14 mouse cellular contexts compared by ENCODE assay signal in the genomic region with DNA sequence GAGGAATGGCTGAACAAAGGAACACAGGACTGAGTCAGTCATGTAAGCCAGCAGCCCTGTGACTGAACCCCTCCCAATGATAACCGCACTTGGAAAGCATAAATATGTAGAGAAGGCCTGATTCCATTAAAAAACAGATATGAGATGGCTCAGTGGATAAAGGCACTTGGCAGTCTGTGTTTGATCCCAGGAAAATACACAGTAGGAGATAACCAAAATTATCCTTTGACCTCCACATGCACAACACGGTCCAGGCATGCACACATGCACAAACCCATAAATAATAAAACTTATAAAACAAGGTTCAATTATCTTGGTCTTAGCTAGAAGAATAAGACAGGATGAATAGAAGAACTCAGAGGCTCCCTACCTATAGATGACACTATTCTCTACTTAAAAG.
"Had no signal": no experiment of that assay in that cellular context is flagged by ENCODE, and none has a peak within 500 bp of the region (broad histone marks: within the 10 kb centered on the region; RNA-seq: fewer than 3 reads in every experiment).

No protein-coding gene starts in this region.

- H3K9ac ChIP-seq: hindbrain, embryonic 14.5 days; intestine, embryonic 15.5 days; limb, embryonic 13.5 days; liver, embryonic 15.5 days; lung, embryonic 15.5 days; midbrain, embryonic 12.5 days had no signal

- H3K27me3 ChIP-seq: intestine, embryonic 15.5 days; limb, embryonic 13.5 days; liver, embryonic 15.5 days; lung, embryonic 15.5 days; megakaryocyte, embryonic 14.5 days; midbrain, embryonic 12.5 days had no signal

- H3K27ac ChIP-seq: hindbrain, embryonic 14.5 days; intestine, embryonic 15.5 days; limb, embryonic 13.5 days; midbrain, embryonic 12.5 days had no signal

- H3K9me3 ChIP-seq: intestine, embryonic 15.5 days; limb, embryonic 13.5 days; liver, embryonic 15.5 days; lung, embryonic 15.5 days; megakaryocyte, embryonic 14.5 days; midbrain, embryonic 12.5 days had no signal

- H3K4me2 ChIP-seq: hindbrain, embryonic 14.5 days; intestine, embryonic 15.5 days; limb, embryonic 13.5 days; liver, embryonic 15.5 days; lung, embryonic 15.5 days; midbrain, embryonic 12.5 days had no signal

- ATAC-seq: intestine, embryonic 15.5 days had no signal

- DNase-seq: kidney, adult 8-10 months; kidney, postnatal 25 days; layer of hippocampus, adult 9-11 months; lung, postnatal 4 days; retina, postnatal 1 day; right cerebral cortex, postnatal 4 days; thymus, postnatal 4 days had no signal

- H3K36me3 ChIP-seq: intestine, embryonic 15.5 days; limb, embryonic 13.5 days; liver, embryonic 15.5 days; lung, embryonic 15.5 days; midbrain, embryonic 12.5 days had no signal

- H3K4me3 ChIP-seq: intestine, embryonic 15.5 days; limb, embryonic 13.5 days; liver, embryonic 15.5 days; lung, embryonic 15.5 days; megakaryocyte, embryonic 14.5 days; midbrain, embryonic 12.5 days had no signal
